Mouse (Mus musculus): ENCODE results near the gene Mlxip. TPM values are rescaled to one million over a fixed set of nuclear protein-coding genes. Genes with fewer than 3 reads are reported as not detected.

Gene Mlxip
- total RNA-seq (2022) = 10 to 100 TPM; 17.7 to 23.0 (median 21.0) TPM

GRCm38 (mm10) chr5:123394303-123394956 is at the start of gene Mlxip:
TSS of gene Mlxip (plus strand) at chr5:123394798.
- peak; percentile 86 to 88 for DNase-seq (ENCODE audit: low spot score in 2 of 2)

GRCm38 (mm10) chr5:123344963-123345852 is 49.4 kb upstream of the Mlxip start:
- peak in 1 of 2 experiments; percentile 30 for DNase-seq (ENCODE audit: low spot score in 2 of 2)

- peak; percentile 44 to 60 for DNase-seq (ENCODE audit: low spot score in 2 of 2)
Observed at GRCm38 (mm10) chr5:123345853-123346654, 48.5 kb upstream of the Mlxip start.

- no peak for DNase-seq (ENCODE audit: low spot score in 2 of 2)
Observed at GRCm38 (mm10) chr5:123346701-123347270, 47.8 kb upstream of the Mlxip start.

- DNase-seq (ENCODE audit: low spot score in 2 of 2) = no peak
Observed at GRCm38 (mm10) chr5:123347985-123348384, 46.6 kb upstream of the Mlxip start.

- DNase-seq (ENCODE audit: low spot score in 2 of 2) = no peak
Observed at GRCm38 (mm10) chr5:123350386-123350785, 44.2 kb upstream of the Mlxip start.

- DNase-seq (ENCODE audit: low spot score in 2 of 2) = no peak
Observed at GRCm38 (mm10) chr5:123355918-123356317, 38.7 kb upstream of the Mlxip start.

- DNase-seq (ENCODE audit: low spot score in 2 of 2) = no peak
Observed at GRCm38 (mm10) chr5:123357253-123357652, 37.3 kb upstream of the Mlxip start.

GRCm38 (mm10) chr5:123359431-123359830 is 35.2 kb upstream of the Mlxip start:
- DNase-seq (ENCODE audit: low spot score in 2 of 2) = no peak

- DNase-seq (ENCODE audit: low spot score in 2 of 2) = no peak
Observed at GRCm38 (mm10) chr5:123362911-123363310, 31.7 kb upstream of the Mlxip start.

- DNase-seq (ENCODE audit: low spot score in 2 of 2) = no peak
Observed at GRCm38 (mm10) chr5:123364302-123364971, 30.2 kb upstream of the Mlxip start.

- peak in 1 of 2 experiments; percentile 63 for DNase-seq (ENCODE audit: low spot score in 2 of 2)
Observed at GRCm38 (mm10) chr5:123368869-123369488, 25.6 kb upstream of the Mlxip start.

- no peak for DNase-seq (ENCODE audit: low spot score in 2 of 2)
Observed at GRCm38 (mm10) chr5:123370049-123370448, 24.5 kb upstream of the Mlxip start.

GRCm38 (mm10) chr5:123375262-123375661 is 19.3 kb upstream of the Mlxip start:
- no peak for DNase-seq (ENCODE audit: low spot score in 2 of 2)

- DNase-seq (ENCODE audit: low spot score in 2 of 2) = no peak
Observed at GRCm38 (mm10) chr5:123375793-123376452, 18.7 kb upstream of the Mlxip start.

GRCm38 (mm10) chr5:123376569-123376968 is 18.0 kb upstream of the Mlxip start:
- peak; percentile 43 to 62 for DNase-seq (ENCODE audit: low spot score in 2 of 2)

- DNase-seq (ENCODE audit: low spot score in 2 of 2) = peak; percentile 63 to 85
Observed at GRCm38 (mm10) chr5:123377120-123377955, 17.3 kb upstream of the Mlxip start.

GRCm38 (mm10) chr5:123378712-123379111 is 15.9 kb upstream of the Mlxip start:
- no peak for DNase-seq (ENCODE audit: low spot score in 2 of 2)

GRCm38 (mm10) chr5:123379504-123379931 is 15.1 kb upstream of the Mlxip start:
- no peak for DNase-seq (ENCODE audit: low spot score in 2 of 2)

All from layer of hippocampus, adult 8-10 months (tissue).